Mouse (Mus musculus): ENCODE measurements around the gene Lad1. TPM values are rescaled to one million over a fixed set of nuclear protein-coding genes. Genes with fewer than 3 reads are reported as not detected.
A peak's percentile ranks its signal among the peaks of the same experiment; 100 is the strongest.

Lad1 gene
- total and polyA plus RNA-seq, 2 experiments from 2014 or later = 0.64 to 1.9 TPM

- no peaks in the 10 kb centered on the region for H3K27me3 ChIP-seq (ENCODE audit: insufficient read depth, low read length)
- ATAC-seq (ENCODE audit: low FRiP score) (no peak), DNase-seq (ENCODE audit: low spot score) (peak; percentile 38)
- no peaks in the 10 kb centered on the region for H3K36me3 ChIP-seq (ENCODE audit: insufficient read depth, low read length)
- WGBS = 29% methylated on average over 6 of the region's 6 CpGs
- H3K4me3 ChIP-seq (ENCODE audit: low read depth, low read length) = no peak overlapping the region
- H3K4me1 ChIP-seq (ENCODE audit: insufficient read depth, low read length) = no peaks in the 10 kb centered on the region
- no peak overlapping the region for H3K4me2 ChIP-seq (ENCODE audit: low read depth, low read length, poor library complexity, severe bottlenecking)
- TF ChIP-seq CTCF (IDR thresholded peaks at IDR 0.05) = peak; percentile 64
- no peak overlapping the region for H3K9ac ChIP-seq (replicated peaks; ENCODE audit: low read length, poor library complexity, severe bottlenecking)
- no peak overlapping the region for H3K27ac ChIP-seq (ENCODE audit: low read depth, low read length)
- no peaks in the 10 kb centered on the region for H3K9me3 ChIP-seq (ENCODE audit: low read length)
These were observed 28.8 kb downstream of the Lad1 start for GRCm38 (mm10) chr1:135847139-135847562.

GRCm38 (mm10) chr1:135847611-135848351, 29.4 kb downstream of the Lad1 start:
- no peaks in the 10 kb centered on the region for H3K4me1 ChIP-seq (ENCODE audit: insufficient read depth, low read length)
- no peaks in the 10 kb centered on the region for H3K9me3 ChIP-seq (ENCODE audit: low read length)
- no peak overlapping the region for H3K9ac ChIP-seq (replicated peaks; ENCODE audit: low read length, poor library complexity, severe bottlenecking)
- no peaks in the 10 kb centered on the region for H3K27me3 ChIP-seq (ENCODE audit: insufficient read depth, low read length)
- no peak overlapping the region for H3K27ac ChIP-seq (ENCODE audit: low read depth, low read length)
- H3K4me3 ChIP-seq (ENCODE audit: low read depth, low read length) = no peak overlapping the region
- no peak for DNase-seq (ENCODE audit: low spot score)
- H3K36me3 ChIP-seq (ENCODE audit: insufficient read depth, low read length) = no peaks in the 10 kb centered on the region
- no peak for TF ChIP-seq CTCF (IDR thresholded peaks at IDR 0.05)
- ATAC-seq (ENCODE audit: low FRiP score) = no peak
- H3K4me2 ChIP-seq (ENCODE audit: low read depth, low read length, poor library complexity, severe bottlenecking) = no peak overlapping the region
- WGBS = 89% methylated on average over 17 of the region's 17 CpGs

- peak; percentile 59 for TF ChIP-seq CTCF (IDR thresholded peaks at IDR 0.05)
- no peak overlapping the region for H3K4me2 ChIP-seq (ENCODE audit: low read depth, low read length, poor library complexity, severe bottlenecking)
- H3K36me3 ChIP-seq (ENCODE audit: insufficient read depth, low read length) = no peaks in the 10 kb centered on the region
- ATAC-seq (ENCODE audit: low FRiP score) (no peak), DNase-seq (ENCODE audit: low spot score) (peak; percentile 43)
- no peaks in the 10 kb centered on the region for H3K9me3 ChIP-seq (ENCODE audit: low read length)
- no peak overlapping the region for H3K9ac ChIP-seq (replicated peaks; ENCODE audit: low read length, poor library complexity, severe bottlenecking)
- H3K27me3 ChIP-seq (ENCODE audit: insufficient read depth, low read length) = no peaks in the 10 kb centered on the region
- WGBS = 74% methylated on average over 11 of the region's 12 CpGs
- H3K4me3 ChIP-seq (ENCODE audit: low read depth, low read length) = no peak overlapping the region
- H3K27ac ChIP-seq (ENCODE audit: low read depth, low read length) = no peak overlapping the region
- no peaks in the 10 kb centered on the region for H3K4me1 ChIP-seq (ENCODE audit: insufficient read depth, low read length)
These were observed 32.5 kb downstream of the Lad1 start for GRCm38 (mm10) chr1:135850722-135851512.

- Histone ChIP-seq H3K4me2 (ENCODE audit: low read depth, low read length, poor library complexity, severe bottlenecking) (no peak overlapping the region), H3K4me3 (ENCODE audit: low read depth, low read length) (no peak overlapping the region), H3K9me3 (ENCODE audit: low read length) (no peaks in the 10 kb centered on the region), H3K9ac (replicated peaks; ENCODE audit: low read length, poor library complexity, severe bottlenecking) (no peak overlapping the region), H3K4me1 (ENCODE audit: insufficient read depth, low read length) (no peaks in the 10 kb centered on the region), H3K36me3 (ENCODE audit: insufficient read depth, low read length) (no peaks in the 10 kb centered on the region; the same call in 1 of the 2 replicates), H3K27me3 (ENCODE audit: insufficient read depth, low read length) (no peaks in the 10 kb centered on the region), H3K27ac (ENCODE audit: low read depth, low read length) (no peak overlapping the region)
- ATAC-seq (ENCODE audit: low FRiP score) = peak; percentile 36; the same call in 1 of the 2 replicates
- no peak for TF ChIP-seq CTCF (IDR thresholded peaks at IDR 0.05)
- DNase-seq (ENCODE audit: low spot score) = peak; percentile 61
- WGBS = 44% methylated on average over 13 of the region's 13 CpGs
These were observed 33.8 kb downstream of the Lad1 start for GRCm38 (mm10) chr1:135852044-135852756.

GRCm38 (mm10) chr1:135853200-135853599, 34.8 kb downstream of the Lad1 start:
- Histone ChIP-seq H3K4me1 (ENCODE audit: insufficient read depth, low read length) (no peaks in the 10 kb centered on the region), H3K27me3 (ENCODE audit: insufficient read depth, low read length) (no peaks in the 10 kb centered on the region), H3K27ac (ENCODE audit: low read depth, low read length) (no peak overlapping the region), H3K4me3 (ENCODE audit: low read depth, low read length) (no peak overlapping the region), H3K9me3 (ENCODE audit: low read length) (no peaks in the 10 kb centered on the region), H3K4me2 (ENCODE audit: low read depth, low read length, poor library complexity, severe bottlenecking) (no peak overlapping the region), H3K9ac (replicated peaks; ENCODE audit: low read length, poor library complexity, severe bottlenecking) (no peak overlapping the region), H3K36me3 (ENCODE audit: insufficient read depth, low read length) (no peaks in the 10 kb centered on the region; the same call in 1 of the 2 replicates)
- TF ChIP-seq CTCF (IDR thresholded peaks at IDR 0.05) = no peak
- ATAC-seq (ENCODE audit: low FRiP score) (no peak), DNase-seq (ENCODE audit: low spot score) (no peak)
- 94% methylated on average over 4 of the region's 4 CpGs for WGBS
